Mouse (Mus musculus): ENCODE measurements around the gene Zswim7.

DNA sequence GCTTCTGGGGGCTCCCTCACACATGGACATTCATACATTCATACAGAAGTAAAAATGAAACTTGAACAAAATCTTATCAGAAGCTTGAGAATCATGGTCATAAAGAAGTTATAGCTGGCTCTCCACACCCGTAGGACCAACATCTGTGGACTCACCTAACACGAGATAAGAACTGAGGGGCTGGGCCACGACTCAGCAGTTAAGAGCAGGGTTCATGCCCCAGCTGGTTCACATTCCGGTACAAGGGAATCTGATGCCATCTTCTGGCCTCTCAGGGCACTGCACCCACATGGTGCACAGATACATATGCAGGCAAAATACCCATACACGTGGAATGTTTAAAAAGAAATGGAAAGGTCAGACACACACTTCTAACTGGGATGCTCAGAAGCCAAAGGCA lies 3.1 kb downstream of the Zswim7 start:
- peak; percentile 82 for TF ChIP-seq CTCF (conservative IDR thresholded peaks at IDR 0.05; ENCODE audit: low read length)
- no peak for TF ChIP-seq POU5F1 (IDR thresholded peaks at IDR 0.05; ENCODE audit: borderline replicate concordance, low read length)
